Mouse (Mus musculus) cerebellum, adult 2 months (tissue): ENCODE measurements around the gene Clmn.

Experiments used
- CTCF ChIP-seq: fragments of 200-500 bp; IDR thresholded peaks from 2 replicates; pipeline ENCODE4 v1.5.1; 2011; ENCODE audit warnings: low read depth, mild to moderate bottlenecking, control low read depth, low read length, moderate library complexity, borderline replicate concordance; ENCODE audit not compliant: insufficient read depth
- POLR2A ChIP-seq: fragments of 200-500 bp; IDR thresholded peaks from 2 replicates; pipeline ENCODE4 v1.6.1; 2011; ENCODE audit warnings: low read length, control low read depth, borderline replicate concordance; ENCODE audit not compliant: insufficient read depth

GRCm38 (mm10) chr12:104901320-104901719, 36.4 kb upstream of the Clmn start:
- TF ChIP-seq CTCF (no peak), POLR2A (no peak)
